Mouse (Mus musculus) lung, postnatal 14 days (tissue): ENCODE results near the gene Rab11fip5.

Source experiments
- DNase-seq: peaks from one replicate; pipeline ENCODE4 v3.0.0; 2021

The Rab11fip5 gene

DNA sequence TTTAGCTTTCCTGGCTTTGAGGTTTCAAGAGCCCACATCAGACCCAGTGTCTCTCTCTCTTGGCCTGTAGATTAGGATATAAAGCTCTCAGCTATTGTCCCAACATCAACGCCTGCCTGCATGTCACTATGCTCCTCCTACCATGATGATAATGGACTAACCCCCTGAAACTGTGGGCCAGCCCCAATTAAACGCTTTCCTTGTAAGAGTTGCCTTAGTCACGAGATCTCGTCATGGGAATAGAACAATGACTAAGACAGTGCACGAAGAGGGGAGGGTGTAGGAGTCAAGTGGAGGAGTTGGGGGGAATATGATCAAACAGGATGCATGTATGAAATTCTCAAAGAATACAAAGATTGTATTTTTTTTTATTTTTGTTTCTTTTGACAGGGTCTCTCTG lies 69.5 kb downstream of the Rab11fip5 start:
- no peak for DNase-seq

DNA sequence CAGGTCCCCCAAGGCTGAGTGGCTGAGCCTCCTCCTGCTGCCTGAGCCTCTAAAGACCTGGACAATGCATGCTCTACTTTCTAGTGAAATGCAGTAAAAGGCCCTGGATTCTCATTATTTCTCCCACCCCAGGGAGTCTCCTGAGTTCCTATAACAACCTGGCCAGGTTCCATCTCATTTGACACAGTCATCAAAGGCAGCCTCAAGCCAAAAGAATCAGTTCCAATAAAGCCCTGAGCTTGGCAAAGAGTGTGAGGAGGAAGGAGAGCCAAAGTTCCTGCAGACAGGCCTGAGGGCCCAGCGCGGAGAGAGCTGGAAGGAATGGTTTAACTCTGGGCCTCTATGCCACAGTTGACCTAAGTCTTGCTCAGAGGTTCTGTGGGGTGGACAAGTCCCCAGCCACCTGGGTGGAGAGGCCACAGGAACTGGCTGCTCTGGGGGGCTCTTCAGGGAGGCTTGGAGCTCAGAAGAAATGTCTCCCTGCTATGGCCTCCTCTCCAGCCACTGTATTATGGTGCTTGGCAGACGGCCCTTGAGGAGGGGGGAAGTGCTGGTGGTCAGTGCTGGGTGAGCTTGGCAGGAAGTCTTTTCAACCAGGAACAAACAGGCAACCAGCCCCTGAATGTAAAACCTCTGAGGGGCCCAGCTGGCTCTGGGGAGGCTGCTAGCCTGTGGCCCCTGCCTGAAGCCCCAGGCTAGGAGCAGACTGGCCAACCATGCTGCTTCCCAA lies 71.9 kb downstream of the Rab11fip5 start:
- no peak for DNase-seq

DNA sequence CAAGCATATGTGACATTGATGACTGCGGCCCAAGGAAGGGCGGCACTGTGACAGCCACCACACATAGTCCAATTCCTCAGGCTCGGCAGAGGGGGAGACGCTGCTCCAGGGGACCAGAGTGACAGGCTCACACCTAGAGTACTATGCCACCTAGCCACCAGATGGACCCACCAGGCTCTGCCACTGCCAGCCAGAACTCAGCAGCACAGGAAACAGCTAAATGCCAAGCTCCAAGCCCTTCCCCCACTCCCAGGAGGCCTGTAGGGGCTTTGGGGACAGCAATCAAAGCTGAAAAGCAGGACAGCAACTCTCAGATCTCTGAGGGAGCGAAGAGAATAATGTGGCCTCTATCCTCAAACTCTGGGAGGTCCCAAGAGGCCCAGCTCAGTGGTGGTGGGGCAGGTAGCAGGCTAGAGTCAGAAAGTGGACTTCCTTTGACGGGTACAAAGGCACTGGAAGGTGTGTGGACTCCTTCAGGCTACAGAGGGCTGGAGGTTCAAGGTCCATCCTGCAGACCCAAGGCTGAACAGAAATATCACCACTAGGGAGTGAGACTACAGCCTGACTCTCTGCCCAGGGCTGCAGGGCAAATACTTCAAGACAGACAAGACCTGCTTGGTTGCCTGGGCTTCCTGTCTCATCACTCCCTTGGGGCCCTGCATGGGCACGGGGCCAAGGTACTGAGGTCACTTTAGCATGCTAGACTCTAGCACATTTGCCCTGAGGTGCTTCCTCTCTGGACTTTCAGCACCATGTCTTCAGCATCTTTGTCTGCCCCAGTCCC lies 78.9 kb downstream of the Rab11fip5 start:
- peak; percentile 59 for DNase-seq

DNA sequence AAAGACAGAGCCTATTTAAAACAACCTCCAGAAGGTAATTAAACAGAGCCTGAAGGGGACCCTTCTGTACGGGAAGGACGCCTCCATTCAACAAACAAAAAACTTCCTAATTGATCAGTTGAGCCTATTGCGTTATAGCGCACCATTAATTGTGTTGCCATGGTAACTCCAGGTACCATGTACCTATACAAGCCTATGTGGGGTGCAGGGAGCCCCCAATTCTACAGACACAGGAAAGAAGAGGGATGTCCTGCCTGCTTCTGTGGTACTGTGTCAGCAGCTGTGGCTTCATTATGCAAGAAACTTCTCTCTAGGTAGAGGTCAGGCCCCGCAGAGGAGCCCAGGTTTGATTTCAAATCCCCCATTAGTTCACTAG lies 80.4 kb downstream of the Rab11fip5 start:
- no peak for DNase-seq

DNA sequence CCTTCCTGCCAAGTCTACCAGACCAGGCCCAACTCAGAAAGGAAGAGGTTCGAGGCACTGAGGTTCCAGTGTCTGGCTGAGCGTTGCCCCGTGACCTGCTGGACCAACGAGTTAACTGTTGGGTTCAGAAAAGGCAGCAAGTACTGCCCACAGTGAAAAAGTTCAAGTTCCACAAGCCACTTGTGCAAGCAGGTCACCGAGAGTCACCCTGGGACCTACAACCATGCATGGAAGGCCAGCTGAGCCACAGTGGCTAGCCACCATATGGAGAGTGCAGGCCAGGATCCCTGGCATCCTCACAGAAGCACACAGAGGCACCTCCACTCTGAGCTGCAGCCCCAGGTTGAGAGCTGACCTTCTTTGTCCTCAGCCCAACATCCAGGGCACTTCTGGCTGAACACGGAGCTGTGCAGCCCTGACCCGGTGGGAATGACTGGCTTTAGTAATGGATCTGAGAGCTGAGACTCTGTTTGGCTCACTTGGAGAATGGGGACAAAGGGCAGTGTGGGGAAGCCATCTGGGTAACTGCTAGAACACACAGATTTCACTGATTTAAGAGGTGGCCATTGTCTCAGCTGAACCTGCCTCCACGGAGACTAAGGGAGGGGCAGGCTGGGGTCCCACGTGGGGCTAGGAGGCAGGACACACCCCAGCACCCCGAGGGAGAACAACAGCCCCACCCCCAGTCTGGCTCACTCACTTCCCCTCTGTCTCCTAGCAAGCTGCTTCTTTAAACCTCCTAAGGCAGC lies 81.0 kb downstream of the Rab11fip5 start:
- DNase-seq = peak; percentile 13

DNA sequence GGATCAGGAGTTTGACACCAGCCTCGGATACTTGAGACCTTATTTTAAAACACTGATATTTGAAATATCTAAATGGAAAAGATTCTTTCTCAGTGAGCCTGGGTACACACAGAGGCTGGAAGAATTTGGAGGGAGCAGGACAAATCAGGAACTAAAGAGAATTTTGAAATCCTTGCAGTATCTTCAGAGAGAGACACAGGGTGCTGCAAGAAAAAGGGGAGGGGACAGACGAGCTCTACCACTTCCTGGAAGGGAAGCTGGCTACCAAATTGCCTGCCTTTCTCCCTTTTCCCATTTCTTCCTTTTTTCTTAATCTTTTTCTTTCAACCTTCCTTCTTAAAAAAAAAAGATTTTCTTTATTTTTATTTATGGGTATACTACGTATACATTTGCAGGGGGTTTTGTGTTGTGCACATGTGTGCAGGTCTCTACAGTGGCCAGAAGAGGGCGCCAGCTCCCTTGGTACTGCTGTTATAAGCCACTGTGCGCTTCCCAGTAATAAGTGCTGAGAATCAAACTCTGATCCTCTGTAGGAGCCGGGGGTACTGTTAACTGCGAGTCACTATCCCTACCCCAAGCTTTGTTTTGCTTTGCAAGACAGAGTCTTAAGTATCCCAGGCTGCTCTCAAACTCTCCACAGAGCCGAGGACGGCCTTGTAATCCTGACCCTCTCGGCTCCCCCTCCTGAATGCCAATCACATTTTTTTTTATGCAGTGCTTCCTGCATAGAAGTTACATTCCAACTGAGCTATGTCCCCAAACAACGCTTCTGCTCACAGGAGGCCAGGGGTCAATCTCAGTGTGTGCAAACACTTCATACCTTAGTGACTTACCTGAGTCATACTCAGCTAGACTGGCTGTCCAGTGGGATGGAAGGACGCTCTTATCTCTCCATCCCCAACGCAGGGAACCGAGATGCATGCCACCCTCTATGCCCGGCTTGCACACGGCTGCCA lies 83.3 kb downstream of the Rab11fip5 start:
- no peak for DNase-seq

- no peak for DNase-seq
Observed at GRCm38 (mm10) chr6:85288193-85288857, 86.1 kb downstream of the Rab11fip5 start.

DNA sequence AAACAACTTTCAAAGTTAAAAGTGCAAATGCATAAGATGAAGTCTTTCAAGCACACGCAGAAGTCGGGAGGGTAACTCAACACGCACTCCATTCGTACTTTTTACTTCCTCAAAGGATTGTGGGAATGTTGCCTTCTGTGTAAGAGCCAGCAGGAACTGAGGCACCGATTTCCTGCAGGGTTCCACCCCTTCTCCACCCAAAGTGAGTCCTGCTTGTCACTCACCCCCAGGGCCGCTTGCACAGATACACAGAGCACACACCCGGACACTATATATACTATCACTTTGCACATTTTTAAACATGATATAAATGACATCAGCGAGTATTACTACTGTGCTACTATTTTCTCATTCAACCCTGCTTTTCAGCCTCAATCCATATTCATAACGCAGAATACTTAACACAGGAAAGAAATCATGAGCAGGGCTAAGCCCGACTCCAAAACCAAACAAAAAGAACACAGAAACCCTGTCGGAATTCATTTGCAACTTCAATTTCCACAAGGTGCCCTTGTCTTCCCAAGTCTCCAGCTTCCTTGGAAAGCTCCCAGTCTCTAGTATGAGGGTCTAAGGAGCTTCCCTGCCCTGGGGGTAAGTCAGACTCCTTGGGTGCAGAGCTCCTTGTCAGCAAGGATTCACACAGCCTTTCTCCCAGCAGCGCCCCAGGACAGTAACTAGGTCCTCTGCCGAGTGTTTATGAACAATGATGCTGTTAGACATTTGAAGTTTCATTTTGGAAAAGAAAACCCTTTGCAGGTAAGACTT lies 88.0 kb downstream of the Rab11fip5 start:
- no peak for DNase-seq
